Comparison of ENCODE assay signal across 10 mouse cellular contexts in genomic region chr1:58562455-58562854, GRCm38 (mm10). TPM values are rescaled to one million over a fixed set of nuclear protein-coding genes. Genes with fewer than 3 reads are reported as not detected.
DNase-seq lines count a peak whose midpoint lies in the region; ATAC-seq lines count a peak whose summit lies in the region.
"Had no signal": no experiment of that assay in that cellular context is flagged by ENCODE, and none has a peak within 500 bp of the region (broad histone marks: within the 10 kb centered on the region; RNA-seq: fewer than 3 reads in every experiment).

No protein-coding gene starts in this region.

- DNase-seq in forebrain, embryonic 11.5 days (ENCODE audit: low spot score): peak; percentile 53
- DNase-seq in forebrain, embryonic 10.5 days (ENCODE audit: extremely low spot score, low spot score): no peak
- DNase-seq in ovary, postnatal 10 days (ENCODE audit: low spot score): peak; percentile 5
- DNase-seq in ovary, adult 18-20 months (ENCODE audit: low spot score): no peak
- DNase-seq in cerebellum, adult 11-12 months: peak; percentile 23
- DNase-seq in heart, postnatal 36 days: peak; percentile 34 to 57
- DNase-seq in mesoderm, embryonic 11.5 days (ENCODE audit: low read depth, low spot score): peak; percentile 26
- DNase-seq in thymus, postnatal 25 days: peak; percentile 68

- no peak for ATAC-seq in forebrain, embryonic 11.5 days (replicated peaks; ENCODE audit: low FRiP score)

- no peak overlapping the region for H3K4me3 ChIP-seq in forebrain, embryonic 11.5 days (ENCODE audit: low read depth, low read length)
- no peak overlapping the region for H3K4me3 ChIP-seq in forebrain, embryonic 10.5 days
- H3K4me3 ChIP-seq: hindbrain, embryonic 15.5 days; myocyte had no signal

- no peak overlapping the region for H3K9ac ChIP-seq in forebrain, embryonic 11.5 days (ENCODE audit: low read length)
- H3K9ac ChIP-seq: hindbrain, embryonic 15.5 days had no signal

- H3K27me3 ChIP-seq in forebrain, embryonic 11.5 days (ENCODE audit: control insufficient read depth, insufficient read depth, low read length): no peaks in the 10 kb centered on the region
- no peaks in the 10 kb centered on the region for H3K27me3 ChIP-seq in forebrain, embryonic 10.5 days (ENCODE audit: poor library complexity, severe bottlenecking)
- H3K27me3 ChIP-seq: hindbrain, embryonic 15.5 days had no signal

- intact Hi-C loops in heart, postnatal 36 days (cut with DNase I): loop anchor here (2.0 to 5.0 kb wide), 2 partner anchors 114 to 185 kb away; no protein-coding TSS in a partner anchor

- no peaks in the 10 kb centered on the region for H3K36me3 ChIP-seq in forebrain, embryonic 11.5 days (ENCODE audit: control insufficient read depth, insufficient read depth, low read length)
- peaks cover 21% of the 10 kb centered on the region for H3K36me3 ChIP-seq in forebrain, embryonic 10.5 days (replicated peaks)

- no peak overlapping the region for H3K4me2 ChIP-seq in forebrain, embryonic 11.5 days (ENCODE audit: low read depth, low read length, severe bottlenecking)
- H3K4me2 ChIP-seq: hindbrain, embryonic 15.5 days had no signal

- no peaks in the 10 kb centered on the region for H3K4me1 ChIP-seq in forebrain, embryonic 11.5 days (replicated peaks; ENCODE audit: control insufficient read depth, insufficient read depth, low read length)
- H3K4me1 ChIP-seq in forebrain, embryonic 10.5 days: no peaks in the 10 kb centered on the region
- H3K4me1 ChIP-seq: hindbrain, embryonic 15.5 days had no signal

- H3K9me3 ChIP-seq in forebrain, embryonic 11.5 days (ENCODE audit: control insufficient read depth, low read length): no peaks in the 10 kb centered on the region
- H3K9me3 ChIP-seq in forebrain, embryonic 10.5 days: no peaks in the 10 kb centered on the region
- H3K9me3 ChIP-seq: hindbrain, embryonic 15.5 days had no signal

- WGBS in forebrain, embryonic 11.5 days: 84% methylated on average over 1 of the region's 1 CpGs
- 86% methylated on average over 1 of the region's 1 CpGs for WGBS in forebrain, embryonic 10.5 days

- no peak overlapping the region for H3K27ac ChIP-seq in forebrain, embryonic 11.5 days (ENCODE audit: low read depth, low read length)
- no peak overlapping the region for H3K27ac ChIP-seq in forebrain, embryonic 10.5 days
- H3K27ac ChIP-seq: hindbrain, embryonic 15.5 days had no signal

RNA-seq across cellular contexts. Expression of gene Fam126b, which starts 23.7 kb away (rescaled TPM):
- polyA plus RNA-seq in forebrain, embryonic 11.5 days (2014; fragmentation: Nextera tagmentation; extraction: Ambion mirVana): 8.0 and 8.5 TPM in 2 replicates
- polyA plus RNA-seq in forebrain, embryonic 10.5 days (2016; fragmentation: Nextera tagmentation; extraction: Ambion mirVana): 4.1 and 6.4 TPM in 2 replicates
- total RNA-seq in heart, postnatal 36 days (2021): 10 to 100 TPM; 15.4 to 16.8 TPM

RNA-seq across cellular contexts. Expression of gene Ndufb3, which starts 23.7 kb away (rescaled TPM):
- 142 and 146 TPM in 2 replicates for polyA plus RNA-seq in forebrain, embryonic 11.5 days (2014; fragmentation: Nextera tagmentation; extraction: Ambion mirVana)
- polyA plus RNA-seq in forebrain, embryonic 10.5 days (2016; fragmentation: Nextera tagmentation; extraction: Ambion mirVana): 135 and 138 TPM in 2 replicates
- 100 to 1,000 TPM; 300 to 304 TPM for total RNA-seq in heart, postnatal 36 days (2021)

RNA-seq across cellular contexts. Expression of gene Orc2, which starts 57.5 kb away (rescaled TPM):
- 46.7 and 54.0 TPM in 2 replicates for polyA plus RNA-seq in forebrain, embryonic 11.5 days (2014; fragmentation: Nextera tagmentation; extraction: Ambion mirVana)
- polyA plus RNA-seq in forebrain, embryonic 10.5 days (2016; fragmentation: Nextera tagmentation; extraction: Ambion mirVana): 55.4 and 56.6 TPM in 2 replicates
- 10 to 100 TPM; 10.7 to 11.2 TPM for total RNA-seq in heart, postnatal 36 days (2021)

Comparison
In these comparisons a context has a peak if more than half of its experiments do, and no peak if none do; other contexts are left out.
1. DNase-seq: peak in forebrain, embryonic 11.5 days (single experiment), ovary, postnatal 10 days (single experiment), cerebellum, adult 11-12 months (single experiment), heart, postnatal 36 days (2 of 2), mesoderm, embryonic 11.5 days (single experiment) and thymus, postnatal 25 days (single experiment); none in forebrain, embryonic 10.5 days (single experiment) and ovary, adult 18-20 months (single experiment).